Mouse (Mus musculus) heart, adult 2 months (tissue): ENCODE results near the gene Hnrnpm. TPM values are rescaled to one million over a fixed set of nuclear protein-coding genes. Genes with fewer than 3 reads are reported as not detected.
"Not testable (repeated sequence)": the region's sequence is repeated elsewhere in the genome, so short reads cannot be mapped to it uniquely, and the experiment has no call there.

Source experiments
- DNase-seq, 2 experiments: peaks; one replicate each; pipeline ENCODE4 v3.0.0; 2021
- H3K27ac ChIP-seq: fragments of 200-600 bp; 2 replicates; pipeline ENCODE4 v1.8.1; 2022
- H3K27me3 ChIP-seq: fragments of 200-500 bp; 2 replicates; pipeline ENCODE4 v1.6.1; 2012; ENCODE audit warnings: mild to moderate bottlenecking, low read length, inconsistent platforms, mixed read lengths; ENCODE audit not compliant: control insufficient read depth, insufficient read depth
- H3K36me3 ChIP-seq: fragments of 200-500 bp; 2 replicates; pipeline ENCODE4 v1.6.1; 2012; ENCODE audit warnings: low read length, inconsistent platforms; ENCODE audit not compliant: control insufficient read depth, insufficient read depth
- H3K4me1 ChIP-seq: fragments of 200-500 bp; 2 replicates; pipeline ENCODE4 v1.6.1; 2011; ENCODE audit warnings: low read length; ENCODE audit not compliant: control insufficient read depth, insufficient read depth
- H3K4me3 ChIP-seq: fragments of 200-600 bp; 2 replicates; pipeline ENCODE4 v1.8.1; 2022
- H3K79me2 ChIP-seq: fragments of 200-500 bp; replicated peaks from 2 replicates; pipeline ENCODE4 v1.6.1; 2012; ENCODE audit warnings: mild to moderate bottlenecking, inconsistent platforms, low read length, moderate library complexity, mixed read lengths; ENCODE audit not compliant: control insufficient read depth, insufficient read depth
- H3K9ac ChIP-seq: fragments of 200-500 bp; 2 replicates; pipeline ENCODE4 v1.6.1; 2012; ENCODE audit warnings: low read depth, mild to moderate bottlenecking, control low read depth, inconsistent platforms, low read length, mixed read lengths
- CTCF ChIP-seq: fragments of 200-600 bp; IDR thresholded peaks from 2 replicates; pipeline ENCODE4 v1.8.1; 2022; ENCODE audit warnings: antibody characterized with exemption, mild to moderate bottlenecking, moderate library complexity
- EP300 ChIP-seq: fragments of 200-500 bp; IDR thresholded peaks from 2 replicates; pipeline ENCODE4 v1.6.1; 2011; ENCODE audit warnings: low read depth, low read length, control low read depth; ENCODE audit not compliant: insufficient read depth
- POLR2A ChIP-seq: fragments of 200-500 bp; IDR thresholded peaks from 2 replicates; pipeline ENCODE4 v1.6.1; 2011; ENCODE audit warnings: mild to moderate bottlenecking, low read depth, low read length, control low read depth; ENCODE audit not compliant: insufficient read depth
- WGBS: fragments of 180-500 bp; shearing (Covaris S2); methylation state at CpG from one replicate; pipeline ENCODE4 v1.1.7; 2018; 5-methylcytosine and 5-hydroxymethylcytosine counted together
- intact Hi-C: fragments of 180-260 bp; cut with DNase I; formaldehyde crosslinking; loops from one replicate; pipeline ENCODE4 v1.15.1; 2025
- long read RNA-seq: library from polyadenylated mRNA; stranded (forward); transcript quantifications from one replicate; pipeline ENCODE4 v2.0.0, GENCODE M21; 2021
- polyA plus RNA-seq: library from polyadenylated mRNA; depleted of rRNA; stranded (reverse); fragments of >200 nt; gene quantifications from 2 replicates; pipeline ENCODE4 v1.2.3, GENCODE M21; 2012; rRNA removed
- total RNA-seq, 2 experiments: library from RNA; stranded (reverse); gene quantifications; 2 replicates each; pipeline ENCODE4 v1.2.3; 2021

The Hnrnpm gene
- total RNA-seq (10 to 100 TPM; 87.9 to 89.9 TPM), polyA plus RNA-seq (36.2 and 51.2 TPM in 2 replicates)
- long read RNA-seq, partial matches to known transcripts, result 11 of 16 reads
- long read RNA-seq, other reads (novel, unspliced or antisense), result 5 of 16 reads

- Histone ChIP-seq H3K4me3 (peak within 1 kb of the TSS; percentile 70), H3K27ac (peak within 1 kb of the TSS; percentile 70), H3K4me1 (peaks cover 11% of the 10 kb centered on the region), H3K9ac (no peak within 1 kb of the TSS; the same call in 1 of the 2 replicates), H3K27me3 (no peaks in the 10 kb centered on the region), H3K36me3 (peaks cover 26% of the 10 kb centered on the region), H3K79me2 (peaks cover 1% of the 10 kb centered on the region; the same call in 1 of the 2 replicates)
- intact Hi-C loops, result loop anchor here (2.0 kb wide), 1 partner anchor 32 kb away; the partner anchor contains the start of gene March2
- WGBS, result 73% methylated on average over 1 of the region's 1 CpGs
- no peak for TF ChIP-seq CTCF
- TF ChIP-seq EP300, result no peak
- no peak for TF ChIP-seq POLR2A
- no peak for DNase-seq
These were observed at the start of gene Hnrnpm for GRCm38 (mm10) chr17:33686760-33687159. TSS of gene Hnrnpm (minus strand) at chr17:33686860.

DNA sequence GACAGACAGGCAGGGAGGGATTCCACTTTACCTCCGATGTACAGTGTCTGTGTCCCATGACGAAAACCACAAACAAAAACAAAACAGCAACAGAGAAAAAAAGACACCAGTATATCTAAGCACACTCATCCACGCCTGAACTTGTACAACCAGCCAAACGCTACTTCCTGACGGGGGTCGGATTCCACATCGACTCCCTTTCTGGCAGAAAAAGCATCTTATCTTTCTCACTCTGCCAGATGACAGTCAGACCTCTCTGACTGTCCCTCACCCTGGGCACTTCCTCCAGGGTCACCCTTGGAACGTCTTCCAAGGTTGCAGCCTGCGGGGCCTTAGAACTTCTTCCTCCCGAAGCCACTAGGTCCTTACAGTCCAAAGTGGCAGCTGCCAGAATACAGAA, 46.9 kb upstream of the Hnrnpm start:
- H3K79me2 ChIP-seq, DNase-seq, H3K36me3 ChIP-seq, H3K4me3 ChIP-seq, H3K9ac ChIP-seq, H3K4me1 ChIP-seq, H3K27ac ChIP-seq, H3K27me3 ChIP-seq, intact Hi-C loops: not testable (repeated sequence)
- WGBS, result 41% methylated on average over 10 of the region's 10 CpGs

DNA sequence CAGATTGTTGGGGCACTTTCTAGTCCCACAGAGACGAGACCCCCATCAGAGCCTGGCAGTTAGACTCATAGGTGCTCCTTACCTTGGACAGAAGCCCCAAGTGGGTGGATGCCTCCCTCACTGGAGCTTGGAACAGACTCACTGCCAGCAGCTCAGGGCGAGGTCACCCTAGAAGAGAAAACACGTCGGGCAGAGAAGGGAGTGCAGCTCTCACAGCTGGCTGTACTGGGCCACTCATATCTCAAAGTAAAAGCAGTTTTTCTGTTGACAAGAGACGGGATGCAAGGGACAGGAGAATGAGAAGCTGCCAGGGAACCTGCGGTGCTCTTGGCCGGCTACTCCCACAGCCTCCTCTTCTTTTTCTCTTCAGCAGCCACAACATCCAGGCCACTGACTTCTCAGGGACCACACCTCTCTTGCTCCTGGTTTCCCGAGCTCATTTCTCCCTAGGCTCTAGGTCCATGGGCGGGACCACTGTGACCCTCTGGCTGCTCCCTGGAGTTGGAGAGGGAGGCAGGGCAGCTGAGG, 46.0 kb upstream of the Hnrnpm start:
- intact Hi-C loops, H3K27ac ChIP-seq, H3K9ac ChIP-seq, H3K79me2 ChIP-seq, H3K27me3 ChIP-seq, H3K4me1 ChIP-seq, H3K36me3 ChIP-seq, H3K4me3 ChIP-seq: not testable (repeated sequence)
- DNase-seq, result peak in 1 of 2 experiments; percentile 19
- WGBS, result 19% methylated on average over 9 of the region's 9 CpGs

DNA sequence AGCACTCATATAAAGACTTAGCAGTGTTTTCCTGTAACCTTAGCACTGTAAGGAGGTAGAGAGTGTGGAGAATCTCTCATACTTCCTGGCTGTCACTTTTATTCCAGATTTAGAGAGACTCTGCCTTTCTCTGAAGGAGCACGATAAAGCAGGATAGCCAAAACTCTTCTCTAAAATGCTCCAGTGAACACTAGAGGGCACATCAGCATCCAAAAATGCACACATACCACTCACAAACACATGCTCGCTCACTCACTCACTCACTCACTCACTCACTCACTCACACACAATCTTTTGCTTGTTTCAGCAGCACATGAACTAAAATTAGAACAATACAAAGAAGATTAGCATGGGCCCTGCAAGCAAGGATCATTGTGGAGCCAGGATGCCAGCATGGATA, 42.6 kb upstream of the Hnrnpm start:
- intact Hi-C loops, result no loop called here
- Histone ChIP-seq H3K9ac (no peak overlapping the region), H3K36me3 (no peaks in the 10 kb centered on the region), H3K4me1 (peaks cover 2% of the 10 kb centered on the region; the same call in 1 of the 2 replicates), H3K27me3 (no peaks in the 10 kb centered on the region), H3K4me3 (no peak overlapping the region), H3K79me2 (no peaks in the 10 kb centered on the region), H3K27ac (no peak overlapping the region)
- WGBS, result 50% methylated on average over 2 of the region's 2 CpGs
- DNase-seq, result no peak
- TF ChIP-seq CTCF (peak; percentile 61), EP300 (no peak)

DNA sequence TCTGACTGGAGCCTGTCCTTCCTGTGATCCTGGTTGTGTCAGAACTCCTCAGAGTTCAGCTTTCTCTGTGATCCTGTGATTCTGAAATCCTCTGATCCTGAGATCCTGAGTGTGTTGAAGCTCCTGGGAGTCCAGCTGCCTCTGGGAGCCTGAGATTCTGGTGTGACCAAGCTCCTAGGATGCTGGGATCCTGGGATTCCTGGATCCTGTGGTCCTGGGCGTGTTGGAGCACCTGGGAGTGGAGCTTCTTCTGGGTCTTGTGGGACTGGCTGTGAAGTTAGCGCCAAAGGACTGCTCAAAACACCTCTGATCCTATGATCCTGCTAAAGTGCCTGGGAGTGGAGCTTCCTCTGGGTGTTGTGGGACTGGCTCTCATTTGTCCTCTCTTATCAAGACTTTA, 41.7 kb upstream of the Hnrnpm start:
- Histone ChIP-seq H3K9ac (no peak overlapping the region), H3K79me2 (no peaks in the 10 kb centered on the region), H3K4me3 (no peak overlapping the region), H3K27me3 (no peaks in the 10 kb centered on the region), H3K36me3 (no peaks in the 10 kb centered on the region), H3K27ac (no peak overlapping the region), H3K4me1 (peaks cover 2% of the 10 kb centered on the region; the same call in 1 of the 2 replicates)
- intact Hi-C loops, result no loop called here
- WGBS, result 81% methylated on average over 2 of the region's 2 CpGs
- TF ChIP-seq EP300 (no peak), POLR2A (no peak), CTCF (no peak)
- DNase-seq, result no peak

GRCm38 (mm10) chr17:33719736-33720378, 33.2 kb upstream of the Hnrnpm start:
- Histone ChIP-seq H3K27ac (no peak overlapping the region), H3K27me3 (no peaks in the 10 kb centered on the region), H3K4me3 (no peak overlapping the region), H3K4me1 (no peaks in the 10 kb centered on the region; the same call in 1 of the 2 replicates), H3K36me3 (no peaks in the 10 kb centered on the region; the same call in 1 of the 2 replicates), H3K9ac (no peak overlapping the region), H3K79me2 (peaks cover under 1% of the 10 kb centered on the region; the same call in 1 of the 2 replicates)
- intact Hi-C loops, result loop anchor here (2.0 kb wide), 2 partner anchors 33 to 37 kb away; partner anchors contain the start of gene Hnrnpm
- no peak for DNase-seq
- 94% methylated on average over 7 of the region's 7 CpGs for WGBS
- no peak for TF ChIP-seq POLR2A
- no peak for TF ChIP-seq CTCF
- TF ChIP-seq EP300, result no peak
